Mouse (Mus musculus): ENCODE data around the gene Snrnp27.

The Snrnp27 gene

DNA sequence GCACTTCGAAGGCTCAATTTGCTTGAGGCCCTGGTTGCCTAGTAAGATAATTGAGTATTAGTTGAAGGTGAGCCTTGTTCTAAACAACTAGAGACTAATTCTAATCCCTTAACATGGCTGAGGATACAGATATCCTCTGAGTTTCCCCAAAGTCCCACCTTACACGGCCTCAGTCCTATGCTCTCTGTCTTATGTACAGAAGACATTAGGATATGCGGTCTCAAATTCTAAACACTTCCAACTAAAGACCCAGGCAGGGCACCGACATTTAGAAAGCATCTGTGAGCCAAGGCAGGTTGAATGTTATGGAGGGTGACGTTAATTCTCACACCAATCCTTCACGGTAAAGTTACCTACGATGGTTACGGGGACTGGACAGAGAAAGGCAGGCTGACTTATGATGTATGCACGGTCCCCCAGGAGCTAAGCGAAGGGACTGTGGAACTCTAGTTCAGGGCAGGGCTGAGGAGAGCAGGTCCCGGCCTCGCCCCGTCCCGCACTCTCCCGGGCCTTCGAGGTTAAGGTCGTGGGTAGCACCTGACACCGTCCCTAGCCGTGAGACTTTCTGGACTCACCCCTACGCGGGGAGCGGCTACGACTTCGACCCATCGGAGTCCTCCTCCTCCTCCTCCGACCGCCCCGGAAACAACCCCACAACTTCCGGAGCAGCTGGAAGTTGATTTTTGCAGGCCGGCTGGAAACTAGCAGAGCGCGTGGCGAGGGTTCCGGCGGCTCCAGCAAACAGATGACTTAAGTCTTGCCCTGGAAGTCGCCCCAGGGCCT is at the start of gene Snrnp27:
TSS of gene Snrnp27 (minus strand) at position 651 of the 783 bp plus-strand sequence.
- peak; percentile 88 to 91 for DNase-seq (ENCODE audit: low spot score in 2 of 2)

DNA sequence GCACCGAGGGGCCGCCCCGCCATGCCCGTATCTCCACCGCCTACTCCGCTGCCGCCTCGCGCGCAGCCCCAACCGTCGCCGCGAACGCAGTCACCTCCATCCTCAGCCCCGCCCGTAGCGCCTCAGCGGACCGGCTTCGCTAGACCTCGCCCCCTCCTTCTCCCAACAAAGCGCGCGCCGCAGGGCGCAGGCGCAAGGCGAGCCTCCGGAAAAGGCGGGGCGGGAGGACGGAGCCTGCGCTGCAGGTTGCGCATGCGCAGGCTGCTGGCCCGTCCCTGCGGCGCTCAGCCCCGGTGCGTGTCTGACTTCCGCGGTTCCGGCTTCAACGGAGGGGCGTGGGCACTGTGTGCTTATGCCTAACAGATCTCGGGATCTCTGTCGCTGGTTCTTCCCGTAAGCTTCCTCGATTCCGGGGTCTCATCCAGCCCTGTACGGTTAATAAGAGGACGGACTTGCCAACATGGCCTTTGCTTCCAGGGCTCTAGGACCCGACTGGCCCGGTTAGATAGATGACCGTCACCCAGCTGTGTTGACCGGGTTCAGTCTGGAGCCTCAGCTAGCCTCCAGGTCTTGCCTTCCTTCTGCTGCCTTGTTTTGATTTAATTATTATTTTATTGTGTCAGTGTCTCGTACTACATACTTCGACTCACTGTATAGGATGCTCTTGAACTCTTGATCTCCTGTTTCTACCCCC is 49.0 kb upstream of the Snrnp27 start, which contains the start of gene Gmcl1:
TSS of gene Gmcl1 (minus strand) at position 201 of the 694 bp plus-strand sequence.
- peak; percentile 92 to 94 for DNase-seq (ENCODE audit: low spot score in 2 of 2)

DNA sequence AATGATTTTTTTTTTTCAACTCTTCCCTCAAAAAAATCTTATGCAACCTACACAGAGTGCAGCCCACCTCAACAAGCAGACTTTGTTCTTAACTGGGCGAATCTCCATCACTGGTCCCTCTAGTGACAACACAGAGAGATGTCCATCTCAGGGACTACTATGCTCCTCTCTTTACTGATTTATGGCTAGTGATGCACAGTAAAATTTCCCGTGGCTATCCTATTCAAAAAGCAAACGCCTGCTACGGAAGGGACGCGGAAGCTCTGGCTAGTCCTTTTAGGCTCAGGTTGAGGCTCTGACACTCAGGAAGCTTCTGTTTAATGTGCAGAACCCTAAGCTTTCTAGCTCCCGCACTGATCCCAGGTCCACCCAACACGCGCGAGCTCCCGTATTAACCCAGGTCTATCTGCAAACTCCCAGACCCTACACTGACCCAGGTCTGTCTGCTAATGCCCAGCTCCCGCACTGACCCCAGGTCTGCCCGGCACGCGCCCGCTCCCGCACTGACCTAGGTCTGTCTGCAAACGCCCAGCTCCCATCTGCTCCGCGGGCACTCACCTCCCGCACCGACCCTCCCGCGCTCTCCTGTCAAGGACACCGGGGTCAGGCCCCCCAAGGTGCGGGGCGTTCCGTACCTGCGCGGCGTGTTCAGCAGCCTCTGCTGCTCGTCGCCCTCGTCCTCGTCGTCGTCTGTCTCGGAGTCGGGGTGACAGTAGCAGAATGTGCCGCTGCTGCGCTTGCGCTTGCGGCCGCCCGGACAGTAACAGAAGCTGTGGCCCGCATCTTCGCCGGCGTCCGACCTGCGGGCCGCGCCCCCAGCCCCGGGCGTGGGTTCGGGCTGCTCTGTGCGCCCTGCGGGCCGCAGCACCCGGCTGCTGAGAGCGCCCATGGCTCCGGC is 48.2 kb upstream of the Snrnp27 start:
- no peak for DNase-seq (ENCODE audit: low spot score in 2 of 2)

- no peak for DNase-seq (ENCODE audit: low spot score in 2 of 2)
Measured at GRCm38 (mm10) chr6:86728711-86729110, 44.4 kb upstream of the Snrnp27 start.

GRCm38 (mm10) chr6:86721977-86722376 is 37.7 kb upstream of the Snrnp27 start:
- DNase-seq (ENCODE audit: low spot score in 2 of 2): no peak

GRCm38 (mm10) chr6:86708072-86708774 is 23.9 kb upstream of the Snrnp27 start:
- no peak for DNase-seq (ENCODE audit: low spot score in 2 of 2)

- DNase-seq (ENCODE audit: low spot score in 2 of 2): no peak
Measured at GRCm38 (mm10) chr6:86702577-86702976, 18.3 kb upstream of the Snrnp27 start.

- no peak for DNase-seq (ENCODE audit: low spot score in 2 of 2)
Measured at GRCm38 (mm10) chr6:86697903-86698302, 13.6 kb upstream of the Snrnp27 start.

- DNase-seq (ENCODE audit: low spot score in 2 of 2): no peak
Measured at GRCm38 (mm10) chr6:86696213-86696612, 11.9 kb upstream of the Snrnp27 start.

DNA sequence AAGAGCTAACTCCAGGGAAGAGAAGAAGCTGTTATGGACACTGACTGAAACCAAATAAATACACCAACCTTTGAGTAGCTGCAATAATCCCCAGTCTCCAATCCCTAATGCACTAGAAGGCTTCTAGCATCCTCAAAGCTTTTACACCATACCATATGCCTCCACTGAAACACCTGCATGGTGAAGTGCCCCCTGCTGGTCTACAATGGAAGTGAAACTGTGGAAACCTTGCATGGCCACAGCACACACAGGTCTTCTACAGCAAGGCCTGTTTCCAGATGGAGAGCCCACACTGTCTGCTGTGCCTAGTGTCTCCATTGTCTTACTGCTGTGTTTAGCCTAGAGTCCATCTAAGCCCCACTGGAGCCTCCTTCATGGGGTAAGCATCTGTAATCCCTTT is 10.1 kb upstream of the Snrnp27 start:
- no peak for DNase-seq (ENCODE audit: low spot score in 2 of 2)

DNA sequence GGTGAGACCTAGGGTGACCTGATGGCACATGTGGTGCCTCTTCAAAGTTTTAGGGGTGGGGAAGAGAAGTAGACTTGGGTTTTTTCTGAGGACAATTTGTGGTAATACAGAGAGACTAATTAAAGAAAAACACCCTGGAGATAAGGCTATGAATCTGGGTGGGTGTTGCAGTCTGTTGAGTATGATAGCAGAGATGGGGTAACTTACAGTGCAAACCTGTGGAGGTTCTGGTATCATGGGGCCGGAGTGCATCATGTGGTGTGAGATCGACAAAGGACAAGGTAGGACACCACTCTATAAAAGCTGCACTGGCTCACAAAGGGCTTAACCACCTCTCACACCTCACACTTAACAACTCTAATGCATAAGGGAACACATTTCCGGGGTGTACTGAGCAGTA is 5.3 kb upstream of the Snrnp27 start:
- DNase-seq (ENCODE audit: low spot score in 2 of 2): no peak

GRCm38 (mm10) chr6:86686971-86687370 is 2.6 kb upstream of the Snrnp27 start:
- no peak for DNase-seq (ENCODE audit: low spot score in 2 of 2)

- DNase-seq (ENCODE audit: low spot score in 2 of 2): no peak
Measured at GRCm38 (mm10) chr6:86684655-86685011, 311 bp upstream of the Snrnp27 start.

- no peak for DNase-seq (ENCODE audit: low spot score in 2 of 2)
Measured at GRCm38 (mm10) chr6:86681289-86681688, 3.0 kb downstream of the Snrnp27 start.

DNA sequence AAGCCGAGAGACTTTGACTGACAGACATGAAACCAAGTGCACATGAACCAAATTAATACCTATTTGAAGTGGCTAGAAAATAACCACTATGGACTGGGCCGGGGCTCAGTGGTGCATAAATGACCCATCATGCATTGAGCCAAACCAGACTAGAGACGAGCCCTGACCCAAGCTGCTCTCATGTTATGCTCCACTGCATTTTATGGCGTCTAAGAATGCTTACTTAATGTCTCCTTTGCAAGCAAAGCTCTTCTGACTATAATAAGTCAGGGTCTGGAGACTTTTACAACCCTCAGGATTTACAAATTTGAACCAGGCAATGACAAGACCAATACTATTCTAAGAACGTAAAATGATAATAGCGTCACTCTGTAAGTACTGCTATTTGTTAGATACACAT is 6.0 kb downstream of the Snrnp27 start:
- DNase-seq (ENCODE audit: low spot score in 2 of 2): no peak

GRCm38 (mm10) chr6:86670873-86671272 is 13.4 kb downstream of the Snrnp27 start:
- no peak for DNase-seq (ENCODE audit: low spot score in 2 of 2)

DNA sequence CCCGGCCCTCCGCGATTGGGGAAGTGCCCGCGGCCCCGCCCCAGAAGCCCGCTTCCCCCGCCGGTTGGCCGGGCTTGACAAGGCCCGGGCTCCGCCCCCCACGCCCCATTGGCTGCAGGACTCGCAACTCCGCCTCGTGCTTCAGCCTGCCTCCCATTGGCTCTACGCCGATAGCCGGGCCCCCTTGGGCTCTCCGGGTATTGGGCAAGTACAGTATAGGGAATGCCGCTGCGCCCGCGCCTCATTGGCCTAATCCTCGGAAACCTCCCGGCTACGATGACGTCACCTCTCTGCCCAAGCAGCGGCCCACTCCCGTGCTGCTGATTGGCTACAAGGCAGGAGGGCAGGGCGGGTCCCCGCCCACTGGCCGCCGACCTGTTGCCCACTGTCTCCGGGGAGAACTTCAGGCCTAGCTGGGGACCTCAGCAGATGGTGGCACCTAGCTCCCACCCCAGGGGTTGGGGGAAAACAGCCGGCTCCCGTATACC is 15.0 kb downstream of the Snrnp27 start:
- DNase-seq (ENCODE audit: low spot score in 2 of 2): peak; percentile 100

- no peak for DNase-seq (ENCODE audit: low spot score in 2 of 2)
Measured at GRCm38 (mm10) chr6:86668580-86669239, 15.6 kb downstream of the Snrnp27 start, which contains the start of gene Mxd1. Mxd1 (minus strand) TSS chr6:86669161.

GRCm38 (mm10) chr6:86667061-86667460 is 17.3 kb downstream of the Snrnp27 start:
- no peak for DNase-seq (ENCODE audit: low spot score in 2 of 2)

DNA sequence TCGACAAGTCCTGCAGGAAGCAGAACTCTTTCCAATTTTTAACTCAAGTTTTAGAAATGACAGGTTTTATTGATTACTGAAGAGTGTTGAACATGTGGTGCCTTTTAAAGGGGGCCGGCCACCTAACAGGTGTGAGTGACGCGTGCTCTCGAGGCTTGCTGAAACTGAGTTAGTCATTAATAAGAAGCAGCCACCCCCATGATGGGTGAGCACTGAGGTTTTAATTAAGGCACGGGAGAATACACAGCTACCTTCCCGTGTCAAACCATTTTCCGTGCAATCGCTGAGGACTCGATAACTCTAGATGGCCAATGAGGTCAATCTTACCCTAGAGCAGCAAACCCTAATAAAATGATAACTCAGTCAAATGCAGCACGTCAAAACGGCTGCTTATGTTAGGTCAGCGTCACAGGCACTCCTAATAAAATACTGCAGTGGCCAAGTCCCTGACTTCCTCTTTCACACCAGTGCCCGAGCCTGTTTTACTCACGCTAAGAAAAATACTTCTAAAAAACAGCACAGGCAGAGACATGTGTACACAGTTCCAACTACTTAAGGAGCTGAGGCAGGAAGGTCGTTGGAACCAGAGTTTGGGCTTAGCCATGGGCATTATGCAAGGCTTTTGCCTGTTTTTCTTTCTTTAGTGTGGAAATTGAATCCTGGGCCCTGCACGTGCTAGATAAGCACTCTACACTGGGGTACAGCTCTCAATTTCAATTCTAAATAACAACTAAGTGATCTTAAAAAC is 18.6 kb downstream of the Snrnp27 start:
- no peak for DNase-seq (ENCODE audit: low spot score in 2 of 2)

All from urinary bladder, postnatal 4 days (tissue).